Mouse (Mus musculus) adrenal gland, adult 18-20 months (tissue): ENCODE measurements around the gene Acad11. TPM values are rescaled to one million over a fixed set of nuclear protein-coding genes. Genes with fewer than 3 reads are reported as not detected.

ENCODE experiments used
- DNase-seq, 2 experiments: peaks; one replicate each; pipeline ENCODE4 v3.0.0; 2021 to 2022; ENCODE audit warnings: low spot score in 2 of 2
- total RNA-seq, 2 experiments: library from RNA; stranded (reverse); gene quantifications; 1 replicate in 1 of 2; 2 replicates in 1 of 2; pipeline ENCODE4 v1.2.3; 2021

The Acad11 gene
- total RNA-seq, 2 experiments from 2014 or later: 66.7 to 84.1 TPM

DNA sequence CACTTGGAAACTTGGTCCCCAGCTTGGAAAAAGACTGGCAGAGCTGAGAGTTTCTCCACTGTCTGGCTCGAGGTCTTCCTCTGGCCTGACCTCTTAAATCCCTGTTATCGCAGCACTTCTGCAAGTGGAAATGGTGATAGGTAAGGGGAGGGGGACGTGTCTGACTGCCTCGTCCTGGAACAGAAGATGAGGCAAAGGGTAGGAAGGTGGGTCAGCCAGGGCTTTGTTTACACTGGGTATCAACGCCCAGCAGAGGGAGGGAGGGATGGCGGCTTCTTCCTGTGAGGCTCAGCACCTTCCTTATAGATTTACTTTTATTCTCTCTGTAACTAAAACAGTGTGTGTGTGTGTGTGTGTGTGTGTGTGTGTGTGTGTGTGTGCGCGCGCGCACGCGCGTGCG, 79.6 kb downstream of the Acad11 start:
- no peak for DNase-seq

DNA sequence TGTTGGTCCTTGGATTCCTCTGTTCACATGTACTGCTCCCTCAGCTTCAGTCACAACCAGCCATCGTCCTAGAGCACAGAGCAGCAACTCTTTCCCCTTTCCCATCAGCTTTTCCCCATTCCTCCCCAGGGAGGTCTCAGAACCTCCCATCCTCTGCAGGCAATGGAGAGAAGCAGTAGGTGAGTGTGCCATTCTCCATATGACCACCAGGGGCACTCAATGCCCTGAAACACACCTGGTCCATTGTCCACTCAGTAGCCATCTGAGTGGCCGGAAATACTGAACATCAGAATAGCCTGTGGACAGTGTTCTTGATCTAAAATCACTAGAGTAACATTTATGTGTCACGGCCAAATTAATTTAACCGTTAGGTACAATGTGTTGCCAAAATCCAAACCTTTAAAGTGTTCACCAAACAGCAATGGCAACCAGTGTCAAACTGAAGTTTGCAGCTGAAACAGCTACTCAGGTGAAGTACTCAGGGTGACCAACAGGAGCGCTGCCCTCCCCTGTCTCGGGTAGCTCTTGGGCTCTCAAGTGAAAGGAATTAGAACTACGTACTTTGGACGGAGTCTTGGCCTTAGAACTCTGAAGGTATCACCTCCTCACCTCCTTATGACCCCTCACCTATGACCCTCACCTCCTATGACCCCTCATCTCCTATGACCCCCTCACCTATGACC, 81.3 kb downstream of the Acad11 start:
- DNase-seq: no peak

DNA sequence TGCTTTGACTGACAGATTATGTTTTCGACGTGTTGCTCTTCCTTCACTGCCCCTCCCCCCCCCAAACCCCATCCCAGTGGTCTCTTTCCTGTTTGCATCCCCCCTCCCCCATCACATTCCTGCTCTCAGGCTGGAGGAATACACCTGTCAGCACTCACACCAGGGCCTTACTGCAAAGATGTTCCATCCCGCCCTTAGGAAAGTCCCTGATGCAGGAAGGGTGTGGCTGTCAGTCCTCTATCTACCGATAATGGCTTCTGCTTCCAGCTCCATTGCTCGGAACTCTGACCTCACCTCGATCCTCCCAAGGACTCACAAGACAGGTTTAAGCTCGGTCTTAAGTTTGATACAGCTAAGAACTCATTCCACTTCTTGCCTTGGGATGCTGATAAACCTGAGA, 83.5 kb downstream of the Acad11 start:
- no peak for DNase-seq

DNA sequence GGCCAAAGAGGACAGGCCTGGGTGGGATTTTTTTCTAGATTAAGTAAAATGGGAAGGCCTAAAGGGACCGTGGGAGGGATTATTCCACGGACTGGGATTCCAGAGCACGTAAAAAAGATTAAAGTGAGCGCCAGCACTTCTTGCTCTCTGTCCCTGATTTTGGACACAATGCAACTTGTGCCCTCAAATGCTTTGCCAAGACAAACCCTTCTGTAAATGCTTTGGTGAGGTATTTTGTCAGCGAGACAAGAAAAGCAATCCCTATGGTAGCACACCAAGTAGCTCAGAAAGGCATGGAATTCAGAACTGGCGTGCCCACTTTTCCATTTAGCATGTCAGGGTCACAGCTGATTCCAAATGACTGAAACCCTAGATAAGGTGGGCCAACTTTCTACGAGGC, 85.8 kb downstream of the Acad11 start:
- DNase-seq: no peak

DNA sequence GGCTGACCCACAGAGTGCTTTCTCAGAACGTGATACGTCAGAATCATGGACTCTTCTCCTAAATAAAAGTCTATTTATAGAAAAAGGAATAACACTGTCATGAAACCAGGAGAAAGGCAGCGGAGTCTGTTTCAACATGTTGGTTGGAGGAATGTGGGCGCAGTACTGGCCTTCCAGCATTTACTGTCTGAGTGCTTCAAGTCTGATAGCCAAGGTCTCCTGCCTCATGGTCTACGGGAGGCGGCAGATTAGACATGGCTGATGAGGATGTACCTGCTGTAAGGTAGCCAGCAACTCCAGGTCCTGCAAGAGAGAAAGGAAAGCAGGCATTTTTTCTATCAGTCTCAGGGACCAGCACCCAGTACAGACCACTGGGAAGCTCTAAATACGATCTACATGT, 88.9 kb downstream of the Acad11 start:
- no peak for DNase-seq

DNA sequence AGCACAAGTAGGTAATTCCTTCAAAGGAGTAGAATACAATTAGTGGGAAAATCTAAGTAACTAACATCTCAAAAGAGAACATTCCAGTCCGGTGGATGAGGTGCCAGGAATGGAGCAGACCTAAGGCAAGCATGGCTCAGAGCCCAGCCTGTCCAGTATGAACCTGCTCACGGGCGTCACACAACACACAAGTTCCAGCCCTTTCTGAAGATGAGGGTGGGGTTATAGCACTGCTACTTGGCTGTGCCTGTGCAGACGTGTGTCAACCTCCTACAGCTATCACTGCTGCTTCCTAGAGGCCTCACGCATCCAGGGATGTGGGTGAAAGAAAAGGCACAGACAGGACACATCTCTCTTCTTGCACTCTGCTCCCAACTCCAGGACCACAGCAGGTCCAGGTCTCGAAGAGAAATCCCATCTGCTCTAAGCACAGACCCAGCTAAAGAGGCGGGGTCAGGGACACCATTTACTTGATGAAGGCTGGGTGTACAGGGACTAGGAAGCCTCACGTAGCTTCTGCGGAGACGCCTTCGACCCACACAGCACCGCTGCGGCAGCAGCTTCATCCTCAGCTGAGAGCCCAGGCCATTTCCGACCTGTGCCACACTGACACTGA, 92.0 kb downstream of the Acad11 start:
- DNase-seq: no peak

DNA sequence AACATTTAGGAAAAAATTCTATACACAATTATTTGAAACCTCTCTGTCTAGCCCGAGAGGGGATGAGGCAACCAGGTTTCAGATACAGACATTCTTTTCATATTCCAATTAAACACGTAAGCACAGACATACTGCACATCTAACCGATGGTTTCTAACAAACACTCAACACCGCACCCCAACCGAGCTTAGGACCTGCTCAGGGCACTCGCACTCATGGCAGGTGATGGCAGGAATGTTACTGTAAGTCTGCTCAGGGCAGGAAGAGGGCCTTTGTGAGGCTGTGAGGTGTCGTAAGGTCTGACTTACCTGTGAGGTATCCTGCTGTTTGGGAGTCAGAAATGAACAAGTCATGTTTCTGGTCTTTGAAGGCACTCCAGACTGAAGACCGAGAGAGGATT, 93.3 kb downstream of the Acad11 start:
- DNase-seq: no peak

DNA sequence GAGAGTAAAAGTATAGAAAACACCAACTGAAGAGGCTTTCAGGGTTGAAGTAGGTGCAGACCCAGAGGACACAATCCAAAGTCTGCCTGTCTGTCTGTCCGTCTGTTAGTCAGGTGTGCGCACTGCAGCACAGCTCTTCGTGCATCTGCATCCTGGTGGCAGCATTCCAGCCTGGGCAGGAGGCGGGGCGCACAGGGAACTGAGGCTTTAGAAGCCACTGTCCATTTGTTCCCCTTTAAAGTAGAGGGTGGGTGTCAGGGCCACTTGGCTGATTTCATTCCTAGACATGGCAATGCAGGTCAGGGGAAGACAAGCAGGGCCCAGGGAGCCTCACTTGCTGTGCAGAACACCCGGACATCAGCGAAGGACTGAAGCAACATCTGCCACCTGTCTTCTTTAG, 94.1 kb downstream of the Acad11 start:
- no peak for DNase-seq

DNA sequence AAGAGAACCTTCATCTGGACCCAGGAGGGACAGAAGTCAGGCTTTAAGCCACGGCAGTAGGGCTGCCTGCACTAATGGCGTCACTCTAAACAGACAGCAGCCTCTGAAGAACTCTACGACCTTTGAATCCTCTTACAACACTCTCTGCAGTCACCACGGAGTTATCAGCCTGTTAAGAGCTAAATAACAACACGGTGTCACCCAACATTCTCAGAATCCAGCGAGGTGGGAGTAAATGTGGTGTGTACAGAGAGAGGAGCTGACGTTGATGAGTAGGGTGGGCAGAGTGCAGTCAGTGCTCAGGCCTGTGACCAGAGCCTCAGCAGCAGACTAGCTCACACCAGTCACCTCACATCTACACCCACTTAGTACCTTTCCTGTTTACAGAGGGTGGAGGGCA, 97.9 kb downstream of the Acad11 start:
- no peak for DNase-seq

DNA sequence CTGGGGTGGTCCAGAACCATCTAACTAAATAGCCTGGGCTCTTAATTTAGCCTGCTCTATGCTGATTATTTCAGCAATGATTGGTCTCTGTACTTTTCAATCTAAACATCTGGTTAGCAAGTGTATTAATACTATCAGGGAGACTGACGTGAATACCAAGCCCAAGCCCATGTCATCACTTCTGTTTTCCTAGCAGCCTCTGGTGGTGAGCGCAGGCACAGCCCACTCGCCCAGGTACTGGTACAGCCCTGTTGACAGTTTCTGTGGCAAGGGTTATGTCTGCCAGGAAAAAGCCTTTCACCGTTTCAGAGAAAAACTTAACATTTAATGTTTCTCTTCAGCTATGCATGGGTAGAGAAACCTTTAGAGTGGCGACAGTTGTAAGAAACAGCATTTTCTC, 101.0 kb downstream of the Acad11 start:
- DNase-seq: no peak

DNA sequence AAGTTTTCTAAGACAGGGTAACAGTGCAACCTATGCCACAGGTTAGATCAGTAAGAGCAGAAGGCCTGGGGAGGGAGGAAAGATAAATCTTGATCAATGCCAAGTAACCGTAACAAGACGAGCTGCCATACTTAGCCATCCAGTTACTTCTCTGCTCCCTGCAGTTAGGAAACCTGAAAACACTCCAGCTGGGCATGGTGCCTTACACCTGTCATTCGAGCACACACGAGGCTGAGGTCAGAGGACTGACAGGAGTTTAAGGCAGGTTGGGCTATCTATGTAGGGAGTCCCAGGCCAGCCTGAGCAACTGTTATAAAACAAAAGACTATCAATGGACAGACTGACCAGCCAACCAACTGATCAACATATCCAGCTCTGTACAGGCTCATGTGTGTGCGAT, 102.7 kb downstream of the Acad11 start:
- DNase-seq: no peak

DNA sequence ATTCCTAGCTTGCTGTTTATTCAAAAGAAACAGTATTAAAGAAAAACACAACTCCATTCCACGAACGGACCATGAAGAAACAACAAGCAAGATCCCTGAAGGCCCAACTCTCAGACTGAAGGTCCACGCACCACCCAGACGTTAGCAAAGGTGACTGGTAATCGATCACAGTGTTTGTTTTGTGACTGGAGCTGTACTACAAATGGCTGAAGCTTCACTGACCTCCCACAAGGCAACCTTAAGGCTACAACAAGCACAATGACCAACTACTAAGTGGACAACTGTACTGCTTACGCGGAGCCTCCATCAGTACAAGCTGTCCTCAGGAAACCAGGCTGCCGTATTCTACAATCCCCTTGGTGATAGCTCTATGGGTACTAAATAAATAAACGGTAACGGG, 106.8 kb downstream of the Acad11 start:
- no peak for DNase-seq

DNA sequence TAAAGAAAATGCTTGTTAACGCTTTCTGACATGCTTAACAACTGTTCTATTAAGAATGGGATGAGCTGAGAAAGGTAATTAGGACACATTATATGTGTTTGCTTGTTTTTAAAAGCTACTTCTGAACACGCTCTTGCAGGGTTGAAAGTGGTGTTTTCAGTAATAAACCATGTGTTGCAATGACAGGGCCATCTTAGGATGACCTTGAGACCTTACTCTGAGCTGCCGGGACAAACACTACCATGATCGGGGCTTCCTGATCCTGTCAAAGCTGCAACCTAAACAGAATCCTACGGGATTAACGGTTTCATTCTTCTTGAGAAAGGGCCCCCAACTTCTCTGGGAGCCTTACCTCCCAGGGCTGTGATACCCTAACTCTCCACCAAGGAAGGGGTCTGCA, 108.5 kb downstream of the Acad11 start:
- no peak for DNase-seq

DNA sequence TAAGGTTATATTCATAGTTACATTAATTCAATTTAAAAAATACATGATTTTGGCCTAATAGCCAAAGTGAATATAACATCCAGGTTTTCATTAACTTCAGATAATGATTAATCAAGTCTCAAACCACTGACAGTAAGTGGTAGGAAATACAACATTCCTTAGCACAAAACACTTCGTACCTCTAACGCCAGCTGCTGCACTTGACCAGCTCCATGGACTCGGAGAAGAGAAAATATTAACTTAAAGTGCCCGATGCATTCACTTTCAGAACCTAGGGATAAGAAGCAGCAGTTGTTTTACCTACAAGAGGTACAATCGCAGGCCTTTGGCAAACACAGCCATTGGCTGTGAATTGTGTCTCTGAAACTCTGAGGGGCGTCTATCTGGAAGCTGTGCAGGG, 109.2 kb downstream of the Acad11 start:
- no peak for DNase-seq

Other genes starting within 250 kb of the Acad11 start
- gene Nphp3, start 60.8 kb upstream of the Acad11 start, total RNA-seq: 1 to 10 TPM; 2.2 to 2.6 TPM
- not detected for gene Gm28305, start 22.7 kb upstream of the Acad11 start, total RNA-seq
- gene Uba5, start 243 bp upstream of the Acad11 start, total RNA-seq: 10 to 100 TPM; 37.3 to 47.4 TPM
- not detected for gene Ackr4, start 63.6 kb downstream of the Acad11 start, total RNA-seq
- 10 to 100 TPM; 38.3 to 43.2 TPM for gene Dnajc13, start 199.6 kb downstream of the Acad11 start, total RNA-seq